Mouse (Mus musculus) megakaryocyte, embryonic 14.5 days (primary cell): ENCODE data around the gene Ptges3l.
"Not testable (repeated sequence)": the region's sequence is repeated elsewhere in the genome, so short reads cannot be mapped to it uniquely, and the experiment has no call there.

ENCODE experiments used
- FLI1 ChIP-seq: IDR thresholded peaks from 2 replicates; pipeline ENCODE4 v1.6.1; 2012; ENCODE audit warnings: low read length, inconsistent platforms, mixed read lengths
- GATA1 ChIP-seq: IDR thresholded peaks from 3 replicates; pipeline ENCODE4 v1.6.1; 2012; ENCODE audit warnings: mixed read lengths, low read length, inconsistent platforms, borderline replicate concordance

GRCm38 (mm10) chr11:101449596-101449995, 24.5 kb upstream of the Ptges3l start:
- TF ChIP-seq GATA1, FLI1: not testable (repeated sequence)
